Mouse (Mus musculus) midbrain, postnatal 0 days (tissue): ENCODE results near the gene Zmym6. TPM values are rescaled to one million over a fixed set of nuclear protein-coding genes. Genes with fewer than 3 reads are reported as not detected.

Experiments
- ATAC-seq: fragments of 200-750 bp; cut with Nextera tagmentation; 2 replicates; pipeline ENCODE4 v1.8.0; 2017; ENCODE audit warnings: moderate number of reproducible peaks, mild to moderate bottlenecking, moderate TSS enrichment, moderate library complexity; ENCODE audit not compliant: low FRiP score
- DNase-seq: peaks from one replicate; pipeline ENCODE4 v3.0.0-alpha.2; 2015; ENCODE audit warnings: low spot score
- H3K27ac ChIP-seq: fragments of 300-500 bp; sonication (generic); 2 replicates; pipeline ENCODE4 v1.5.1; 2014; ENCODE audit warnings: low read depth, mild to moderate bottlenecking, low read length, mixed read lengths
- H3K27me3 ChIP-seq: fragments of 300-500 bp; sonication (generic); 2 replicates; pipeline ENCODE4 v1.6.1; 2014; ENCODE audit warnings: low read length, control low read depth, mixed read lengths; ENCODE audit not compliant: insufficient read depth
- H3K36me3 ChIP-seq: fragments of 300-500 bp; sonication (generic); 2 replicates; pipeline ENCODE4 v1.6.1; 2014; ENCODE audit warnings: low read length, control low read depth, mixed read lengths; ENCODE audit not compliant: insufficient read depth
- H3K4me1 ChIP-seq: fragments of 300-500 bp; sonication (generic); 2 replicates; pipeline ENCODE4 v1.6.1; 2014; ENCODE audit warnings: mild to moderate bottlenecking, control low read depth, antibody characterized with exemption, low read length, mixed read lengths; ENCODE audit not compliant: insufficient read depth
- H3K4me2 ChIP-seq: fragments of 300-500 bp; sonication (generic); 2 replicates; pipeline ENCODE4 v1.6.1; 2014; ENCODE audit warnings: low read depth, mild to moderate bottlenecking, low read length, mixed read lengths; ENCODE audit not compliant: poor library complexity, severe bottlenecking
- H3K4me3 ChIP-seq: fragments of 300-500 bp; sonication (generic); 2 replicates; pipeline ENCODE4 v1.5.1; 2014; ENCODE audit warnings: low read depth, mild to moderate bottlenecking, low read length, moderate library complexity
- H3K9ac ChIP-seq: fragments of 300-500 bp; sonication (generic); replicated peaks from 2 replicates; pipeline ENCODE4 v1.6.1; 2014; ENCODE audit warnings: mild to moderate bottlenecking, low read length, moderate library complexity, mixed read lengths; ENCODE audit not compliant: poor library complexity, severe bottlenecking
- H3K9me3 ChIP-seq: fragments of 300-500 bp; sonication (generic); 2 replicates; pipeline ENCODE4 v1.6.1; 2016; ENCODE audit warnings: low read length, control low read depth
- CTCF ChIP-seq: IDR thresholded peaks from 2 replicates; pipeline ENCODE4 v1.5.1; 2016; ENCODE audit warnings: antibody characterized with exemption, mild to moderate bottlenecking
- WGBS: fragments of 180-500 bp; shearing (Covaris S2); extraction: QIAGEN DNeasy Blood & Tissue Kit; methylation state at CpG from one replicate; pipeline ENCODE4 v1.1.7; 2014; 5-methylcytosine and 5-hydroxymethylcytosine counted together
- polyA plus RNA-seq: library from polyadenylated mRNA; unstranded; fragments of >200 nt; fragmentation: Nextera tagmentation; extraction: Ambion mirVana; gene quantifications from 2 replicates; pipeline ENCODE4 v1.2.1, GENCODE M21; 2015
- total RNA-seq: library from RNA; depleted of rRNA; stranded (reverse); fragments of >200 nt; gene quantifications from 2 replicates; pipeline ENCODE4 v1.2.3, GENCODE M21; 2014

Gene Zmym6
- total and polyA plus RNA-seq, 2 experiments from 2014 or later, result 28.2 to 44.3 TPM

GRCm38 (mm10) chr4:127137591-127137990, 60.4 kb downstream of the Zmym6 start:
- Histone ChIP-seq H3K4me3 (no peak overlapping the region), H3K36me3 (no peaks in the 10 kb centered on the region), H3K9me3 (no peaks in the 10 kb centered on the region), H3K27ac (no peak overlapping the region), H3K9ac (no peak overlapping the region), H3K27me3 (no peaks in the 10 kb centered on the region), H3K4me1 (no peaks in the 10 kb centered on the region), H3K4me2 (no peak overlapping the region)
- WGBS, result 79% methylated on average over 5 of the region's 5 CpGs
- TF ChIP-seq CTCF, result no peak
- no peak for ATAC-seq
- DNase-seq, result peak; percentile 3

GRCm38 (mm10) chr4:127138486-127138885, 61.3 kb downstream of the Zmym6 start:
- Histone ChIP-seq H3K27ac (no peak overlapping the region), H3K36me3 (no peaks in the 10 kb centered on the region), H3K9ac (no peak overlapping the region), H3K27me3 (no peaks in the 10 kb centered on the region), H3K9me3 (no peaks in the 10 kb centered on the region), H3K4me3 (no peak overlapping the region), H3K4me2 (no peak overlapping the region), H3K4me1 (no peaks in the 10 kb centered on the region)
- ATAC-seq, result no peak
- TF ChIP-seq CTCF, result no peak
- WGBS, result 20% methylated on average over 6 of the region's 6 CpGs
- peak; percentile 8 for DNase-seq

GRCm38 (mm10) chr4:127150031-127150430, 72.8 kb downstream of the Zmym6 start:
- TF ChIP-seq CTCF, result no peak
- Histone ChIP-seq H3K4me1 (no peaks in the 10 kb centered on the region), H3K9me3 (no peaks in the 10 kb centered on the region), H3K27me3 (no peaks in the 10 kb centered on the region), H3K36me3 (no peaks in the 10 kb centered on the region), H3K27ac (no peak overlapping the region), H3K4me2 (no peak overlapping the region), H3K4me3 (no peak overlapping the region), H3K9ac (no peak overlapping the region)
- 79% methylated on average over 13 of the region's 13 CpGs for WGBS
- DNase-seq (no peak), ATAC-seq (no peak)

GRCm38 (mm10) chr4:127153345-127153744, 76.2 kb downstream of the Zmym6 start:
- H3K4me3 ChIP-seq, result no peak overlapping the region
- no peak for DNase-seq
- H3K4me2 ChIP-seq, result no peak overlapping the region
- WGBS, result 62% methylated on average over 1 of the region's 1 CpGs
- no peaks in the 10 kb centered on the region for H3K4me1 ChIP-seq
- no peak for TF ChIP-seq CTCF
- H3K27ac ChIP-seq, result no peak overlapping the region
- H3K9me3 ChIP-seq, result no peaks in the 10 kb centered on the region
- no peaks in the 10 kb centered on the region for H3K36me3 ChIP-seq
- no peak overlapping the region for H3K9ac ChIP-seq
- H3K27me3 ChIP-seq, result no peaks in the 10 kb centered on the region
- no peak for ATAC-seq

- no peak for ATAC-seq
- H3K27ac ChIP-seq, result no peak overlapping the region
- H3K4me1 ChIP-seq, result no peaks in the 10 kb centered on the region
- no peaks in the 10 kb centered on the region for H3K27me3 ChIP-seq
- H3K9me3 ChIP-seq, result no peaks in the 10 kb centered on the region
- H3K36me3 ChIP-seq, result no peaks in the 10 kb centered on the region
- H3K4me2 ChIP-seq, result no peak overlapping the region
- TF ChIP-seq CTCF, result peak; percentile 32; the same call in 1 of the 2 replicates
- no peak overlapping the region for H3K4me3 ChIP-seq
- WGBS, result 63% methylated on average over 5 of the region's 5 CpGs
- DNase-seq, result no peak
- H3K9ac ChIP-seq, result no peak overlapping the region
Measured at GRCm38 (mm10) chr4:127155757-127156156, 78.6 kb downstream of the Zmym6 start.

- Histone ChIP-seq H3K27me3 (no peaks in the 10 kb centered on the region), H3K4me2 (no peak overlapping the region), H3K27ac (no peak overlapping the region), H3K36me3 (no peaks in the 10 kb centered on the region), H3K4me3 (no peak overlapping the region), H3K4me1 (no peaks in the 10 kb centered on the region), H3K9ac (no peak overlapping the region), H3K9me3 (no peaks in the 10 kb centered on the region)
- TF ChIP-seq CTCF, result no peak
- DNase-seq, result no peak
- 88% methylated on average over 4 of the region's 4 CpGs for WGBS
- ATAC-seq, result no peak
Measured at GRCm38 (mm10) chr4:127157746-127158145, 80.6 kb downstream of the Zmym6 start.
